Mouse (Mus musculus): ENCODE data around the gene Tmem150b. TPM values are rescaled to one million over a fixed set of nuclear protein-coding genes. Genes with fewer than 3 reads are reported as not detected.

Gene Tmem150b
- polyA plus RNA-seq, 1 experiment from 2014 or later = 0.19 TPM

DNA sequence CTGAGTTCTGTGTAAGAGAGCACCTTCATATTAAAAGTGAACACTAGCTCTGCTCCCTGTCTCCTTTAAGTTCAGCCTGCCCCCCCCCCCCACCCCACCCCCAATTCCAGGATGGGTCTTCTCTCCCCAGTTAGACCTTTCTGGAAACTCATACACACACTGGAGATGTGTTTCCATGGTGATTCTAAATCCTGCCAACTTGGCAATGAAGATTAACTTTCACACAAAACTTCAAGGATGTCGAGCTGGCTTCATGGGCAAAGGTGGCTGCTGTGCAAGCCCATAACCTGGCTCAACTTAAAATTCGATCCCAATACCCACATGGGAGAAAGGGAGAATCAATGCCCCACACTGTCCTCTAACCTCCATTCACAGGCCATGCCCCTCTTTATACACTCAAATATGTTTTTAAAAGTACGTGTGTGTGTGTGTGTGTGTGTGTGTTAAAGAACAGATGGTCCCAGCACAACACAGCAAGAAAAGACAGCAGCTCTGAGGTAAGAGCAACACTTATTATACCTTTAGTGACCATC lies 65.1 kb downstream of the Tmem150b start:
- Histone ChIP-seq H3K27ac (ENCODE audit: low read depth, low read length) (peak overlapping the region; percentile 95), H3K9ac (replicated peaks; ENCODE audit: low read depth, low read length) (peak overlapping the region; percentile 11; the same call in 1 of the 2 replicates), H3K36me3 (ENCODE audit: control insufficient read depth, insufficient read depth, low read length) (0 out of 2 replicates have a peak, but pooled peaks cover 3% of the 10 kb centered on the region), H3K4me3 (ENCODE audit: low read depth, low read length) (peak overlapping the region; percentile 85), H3K4me2 (ENCODE audit: low read depth, low read length) (peak overlapping the region; percentile 73), H3K4me1 (ENCODE audit: control insufficient read depth, insufficient read depth, low read length) (peaks cover 16% of the 10 kb centered on the region), H3K27me3 (ENCODE audit: control insufficient read depth, insufficient read depth, low read length) (no peaks in the 10 kb centered on the region), H3K9me3 (ENCODE audit: control insufficient read depth, low read length) (no peaks in the 10 kb centered on the region)
- 62% methylated on average over 3 of the region's 3 CpGs for WGBS
- no peak for ATAC-seq (ENCODE audit: low read depth)

DNA sequence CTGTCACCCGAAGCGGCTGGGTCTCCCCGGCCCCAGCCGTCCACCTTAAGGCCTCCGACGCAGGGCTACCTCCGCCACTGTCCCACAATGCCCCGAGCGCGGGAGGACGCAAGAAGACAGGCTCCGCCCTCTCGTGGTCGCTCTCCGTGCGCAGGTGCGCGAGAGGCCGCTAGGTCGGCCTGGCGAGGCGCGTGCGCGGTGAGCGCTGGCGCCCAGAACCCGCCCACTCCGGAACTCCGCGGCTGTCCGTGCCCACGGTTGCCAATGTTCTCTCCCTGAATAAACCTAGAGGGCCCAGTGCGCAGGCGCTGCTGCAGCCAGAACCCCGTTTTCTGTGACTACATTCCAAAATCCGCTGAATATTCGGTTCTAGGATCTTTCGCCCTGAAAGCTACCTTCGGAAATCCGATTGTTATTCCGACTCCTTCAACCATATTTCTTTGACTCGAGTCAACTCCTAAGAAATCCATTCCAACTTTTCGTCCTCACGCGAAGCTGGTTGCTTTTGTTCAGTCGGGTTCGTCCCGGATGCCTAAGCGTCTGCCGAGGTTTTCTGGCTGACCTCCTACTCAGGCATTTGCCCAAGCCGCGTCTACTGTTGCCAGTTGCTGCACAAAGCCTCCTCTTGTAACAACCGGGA lies 66.0 kb downstream of the Tmem150b start, which contains the start of gene Ppp6r1:
Gene Ppp6r1, minus strand, starts transcription at position 108 of the 640 bp plus-strand sequence.
- Histone ChIP-seq H3K4me2 (ENCODE audit: low read depth, low read length) (peak within 1 kb of the TSS; percentile 73), H3K9ac (replicated peaks; ENCODE audit: low read depth, low read length) (peak within 1 kb of the TSS; percentile 84), H3K27ac (ENCODE audit: low read depth, low read length) (peak within 1 kb of the TSS; percentile 95), H3K9me3 (ENCODE audit: control insufficient read depth, low read length) (no peaks in the 10 kb centered on the region), H3K4me1 (ENCODE audit: control insufficient read depth, insufficient read depth, low read length) (peaks cover 16% of the 10 kb centered on the region), H3K36me3 (ENCODE audit: control insufficient read depth, insufficient read depth, low read length) (0 out of 2 replicates have a peak, but pooled peaks cover 3% of the 10 kb centered on the region), H3K27me3 (ENCODE audit: control insufficient read depth, insufficient read depth, low read length) (no peaks in the 10 kb centered on the region), H3K4me3 (ENCODE audit: low read depth, low read length) (peak within 1 kb of the TSS; percentile 85)
- peak; percentile 96 for ATAC-seq (ENCODE audit: low read depth)
- under 1% methylated on average over 53 of the region's 54 CpGs for WGBS

GRCm38 (mm10) chr7:4658128-4658907 lies 66.7 kb downstream of the Tmem150b start:
- WGBS = under 1% methylated on average over 56 of the region's 78 CpGs
- peak; percentile 80 for ATAC-seq (ENCODE audit: low read depth)

GRCm38 (mm10) chr7:4657521-4658127 lies 67.4 kb downstream of the Tmem150b start:
- H3K27me3 ChIP-seq (ENCODE audit: control insufficient read depth, insufficient read depth, low read length) = no peaks in the 10 kb centered on the region
- H3K9ac ChIP-seq (replicated peaks; ENCODE audit: low read depth, low read length) = peak overlapping the region; percentile 84
- H3K4me1 ChIP-seq (ENCODE audit: control insufficient read depth, insufficient read depth, low read length) = peaks cover 16% of the 10 kb centered on the region
- no peak for ATAC-seq (ENCODE audit: low read depth)
- H3K4me2 ChIP-seq (ENCODE audit: low read depth, low read length) = peak overlapping the region; percentile 73
- WGBS = 58% methylated on average over 9 of the region's 9 CpGs
- H3K9me3 ChIP-seq (ENCODE audit: control insufficient read depth, low read length) = no peaks in the 10 kb centered on the region
- no peak overlapping the region for H3K27ac ChIP-seq (ENCODE audit: low read depth, low read length)
- peak overlapping the region; percentile 85 for H3K4me3 ChIP-seq (ENCODE audit: low read depth, low read length)
- 0 out of 2 replicates have a peak, but pooled peaks cover 3% of the 10 kb centered on the region for H3K36me3 ChIP-seq (ENCODE audit: control insufficient read depth, insufficient read depth, low read length)

More at GRCm38 (mm10) chr7:4658128-4658907, 66.7 kb downstream of the Tmem150b start:
- Histone ChIP-seq H3K4me3 (ENCODE audit: low read depth, low read length) (peak overlapping the region; percentile 85), H3K4me2 (ENCODE audit: low read depth, low read length) (peak overlapping the region; percentile 73), H3K36me3 (ENCODE audit: control insufficient read depth, insufficient read depth, low read length) (0 out of 2 replicates have a peak, but pooled peaks cover 3% of the 10 kb centered on the region), H3K4me1 (ENCODE audit: control insufficient read depth, insufficient read depth, low read length) (peaks cover 16% of the 10 kb centered on the region), H3K27ac (ENCODE audit: low read depth, low read length) (peak overlapping the region; percentile 95), H3K9me3 (ENCODE audit: control insufficient read depth, low read length) (no peaks in the 10 kb centered on the region), H3K27me3 (ENCODE audit: control insufficient read depth, insufficient read depth, low read length) (no peaks in the 10 kb centered on the region), H3K9ac (replicated peaks; ENCODE audit: low read depth, low read length) (peak overlapping the region; percentile 84)

Other genes with a start within 250 kb of the Tmem150b start
- 48.6 and 52.4 TPM in 2 replicates for gene Ppp1r12c, start 223.6 kb downstream of the Tmem150b start, polyA plus RNA-seq (2014; fragmentation: Nextera tagmentation; extraction: Ambion mirVana)
- gene Tnnt1, start 208.9 kb downstream of the Tmem150b start, polyA plus RNA-seq (2014; fragmentation: Nextera tagmentation; extraction: Ambion mirVana) = 2.8 and 4.9 TPM in 2 replicates
- 0.84 and 2.0 TPM in 2 replicates for gene Tnni3, start 201.0 kb downstream of the Tmem150b start, polyA plus RNA-seq (2014; fragmentation: Nextera tagmentation; extraction: Ambion mirVana)
- gene Dnaaf3, start 192.8 kb downstream of the Tmem150b start, polyA plus RNA-seq (2014; fragmentation: Nextera tagmentation; extraction: Ambion mirVana) = 0.66 and 0.91 TPM in 2 replicates
- 71.5 and 79.9 TPM in 2 replicates for gene Syt5, start 177.7 kb downstream of the Tmem150b start, polyA plus RNA-seq (2014; fragmentation: Nextera tagmentation; extraction: Ambion mirVana)
- 0.20 and 0.22 TPM in 2 replicates for gene Ptprh, start 121.2 kb downstream of the Tmem150b start, polyA plus RNA-seq (2014; fragmentation: Nextera tagmentation; extraction: Ambion mirVana)
- 3.3 and 3.4 TPM in 2 replicates for gene Tmem86b, start 93.8 kb downstream of the Tmem150b start, polyA plus RNA-seq (2014; fragmentation: Nextera tagmentation; extraction: Ambion mirVana)
- gene Ppp6r1, start 66.2 kb downstream of the Tmem150b start, polyA plus RNA-seq (2014; fragmentation: Nextera tagmentation; extraction: Ambion mirVana) = 6.1 and 10.9 TPM in 2 replicates
- gene Hspbp1, start 40.2 kb downstream of the Tmem150b start, polyA plus RNA-seq (2014; fragmentation: Nextera tagmentation; extraction: Ambion mirVana) = 141 and 143 TPM in 2 replicates
- gene Brsk1, start 34.6 kb downstream of the Tmem150b start, polyA plus RNA-seq (2014; fragmentation: Nextera tagmentation; extraction: Ambion mirVana) = 10.1 and 12.9 TPM in 2 replicates
- 50.9 and 64.8 TPM in 2 replicates for gene Kmt5c, start 14.9 kb upstream of the Tmem150b start, polyA plus RNA-seq (2014; fragmentation: Nextera tagmentation; extraction: Ambion mirVana)
- gene Cox6b2, start 27.8 kb upstream of the Tmem150b start, polyA plus RNA-seq (2014; fragmentation: Nextera tagmentation; extraction: Ambion mirVana) = 10.8 and 17.7 TPM in 2 replicates
- 0.13 TPM in 1 of 2 replicates, not detected in the other for gene Fam71e2, start 46.1 kb upstream of the Tmem150b start, polyA plus RNA-seq (2014; fragmentation: Nextera tagmentation; extraction: Ambion mirVana)
- gene Il11, start 57.6 kb upstream of the Tmem150b start, polyA plus RNA-seq (2014; fragmentation: Nextera tagmentation; extraction: Ambion mirVana) = 0.44 and 0.48 TPM in 2 replicates
- 0.46 TPM in 1 of 2 replicates, not detected in the other for gene Tmem190, start 57.7 kb upstream of the Tmem150b start, polyA plus RNA-seq (2014; fragmentation: Nextera tagmentation; extraction: Ambion mirVana)
- gene Tmem238, start 64.4 kb upstream of the Tmem150b start, polyA plus RNA-seq (2014; fragmentation: Nextera tagmentation; extraction: Ambion mirVana) = 3.5 and 3.6 TPM in 2 replicates
- gene Rpl28, start 67.6 kb upstream of the Tmem150b start, polyA plus RNA-seq (2014; fragmentation: Nextera tagmentation; extraction: Ambion mirVana) = 154 and 173 TPM in 2 replicates
- 249 and 263 TPM in 2 replicates for gene Ube2s, start 87.3 kb upstream of the Tmem150b start, polyA plus RNA-seq (2014; fragmentation: Nextera tagmentation; extraction: Ambion mirVana)
- 16.8 and 18.7 TPM in 2 replicates for gene Shisa7, start 119.4 kb upstream of the Tmem150b start, polyA plus RNA-seq (2014; fragmentation: Nextera tagmentation; extraction: Ambion mirVana)
- gene Isoc2b, start 145.0 kb upstream of the Tmem150b start, polyA plus RNA-seq (2014; fragmentation: Nextera tagmentation; extraction: Ambion mirVana) = 3.2 and 3.9 TPM in 2 replicates
- gene Isoc2a, start 151.9 kb upstream of the Tmem150b start, polyA plus RNA-seq (2014; fragmentation: Nextera tagmentation; extraction: Ambion mirVana) = 0.58 and 0.76 TPM in 2 replicates
- gene Gm36210, start 181.3 kb upstream of the Tmem150b start, polyA plus RNA-seq (2014; fragmentation: Nextera tagmentation; extraction: Ambion mirVana) = 0.37 and 0.41 TPM in 2 replicates
- 2.8 and 3.7 TPM in 2 replicates for gene Zfp628, start 190.0 kb upstream of the Tmem150b start, polyA plus RNA-seq (2014; fragmentation: Nextera tagmentation; extraction: Ambion mirVana)
- gene Nat14, start 196.8 kb upstream of the Tmem150b start, polyA plus RNA-seq (2014; fragmentation: Nextera tagmentation; extraction: Ambion mirVana) = 24.4 and 27.9 TPM in 2 replicates
- 0.40 and 1.3 TPM in 2 replicates for gene Ssc5d, start 200.5 kb upstream of the Tmem150b start, polyA plus RNA-seq (2014; fragmentation: Nextera tagmentation; extraction: Ambion mirVana)
- not detected in 2 replicates for gene Sbk2, start 239.2 kb upstream of the Tmem150b start, polyA plus RNA-seq (2014; fragmentation: Nextera tagmentation; extraction: Ambion mirVana)
- gene Sbk3, start 245.9 kb upstream of the Tmem150b start, polyA plus RNA-seq (2014; fragmentation: Nextera tagmentation; extraction: Ambion mirVana) = 0.52 and 0.75 TPM in 2 replicates